Mouse (Mus musculus): ENCODE results near the gene Lrr1. TPM values are rescaled to one million over a fixed set of nuclear protein-coding genes. Genes with fewer than 3 reads are reported as not detected.

Lrr1 gene
- polyA plus RNA-seq, 1 experiment, result 2.3 TPM

DNA sequence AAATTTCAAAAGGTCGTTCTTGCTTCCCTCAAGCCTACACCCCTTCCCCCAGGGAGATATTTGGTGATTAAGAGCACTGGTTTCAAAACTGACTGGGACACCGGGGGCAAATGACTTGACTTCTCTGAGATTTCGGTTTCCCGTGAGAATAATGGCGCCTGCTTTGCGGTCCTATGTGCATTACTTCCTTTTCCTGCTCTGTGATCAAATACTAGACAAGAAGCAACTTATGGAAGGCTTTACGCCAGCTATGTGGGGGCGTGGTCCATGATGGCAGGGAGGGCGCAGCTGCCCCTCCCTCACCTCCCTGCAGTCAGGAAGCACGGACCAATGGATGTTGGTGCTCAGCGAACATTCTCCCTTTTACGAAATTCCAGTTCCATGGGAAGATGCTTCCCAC, 38.1 kb upstream of the Lrr1 start:
- no peaks in the 10 kb centered on the region for H3K36me3 ChIP-seq (ENCODE audit: control insufficient read depth, insufficient read depth, low read length)
- H3K27ac ChIP-seq (ENCODE audit: control insufficient read depth, insufficient read depth, low read depth, low read length), result no peak overlapping the region
- H3K4me3 ChIP-seq (ENCODE audit: control insufficient read depth, low read depth, low read length), result peak overlapping the region; percentile 82
- TF ChIP-seq CTCF (IDR thresholded peaks at IDR 0.05; ENCODE audit: control insufficient read depth, insufficient read depth, insufficient replicate concordance, low read depth, low read length) (no peak), POLR2A (IDR thresholded peaks at IDR 0.05; ENCODE audit: control insufficient read depth, low read depth, low read length) (no peak)
- H3K4me1 ChIP-seq (ENCODE audit: control insufficient read depth, insufficient read depth, low read length), result peaks cover 5% of the 10 kb centered on the region; the same call in 1 of the 2 replicates
- no peaks in the 10 kb centered on the region for H3K27me3 ChIP-seq (ENCODE audit: control insufficient read depth, insufficient read depth, low read length)

DNA sequence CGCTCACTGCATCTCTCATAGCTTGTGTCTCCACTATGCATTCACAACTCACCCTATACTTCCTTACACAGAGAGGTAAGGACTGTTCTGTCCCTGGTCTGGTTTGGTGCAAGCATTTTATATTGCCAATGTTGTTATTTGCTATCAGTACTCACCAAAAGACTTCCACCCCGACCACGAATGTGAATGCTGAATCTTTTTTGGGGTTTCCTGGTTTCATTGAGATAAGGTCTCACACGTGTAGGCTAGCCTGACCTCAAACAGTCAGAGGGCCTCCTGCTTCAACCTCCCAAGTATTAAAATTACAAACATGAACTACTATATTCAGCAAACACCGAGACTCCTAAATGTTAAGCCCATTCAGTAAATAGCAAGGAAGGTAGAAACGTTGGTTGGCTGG, 37.3 kb upstream of the Lrr1 start:
- Histone ChIP-seq H3K27me3 (ENCODE audit: control insufficient read depth, insufficient read depth, low read length) (no peaks in the 10 kb centered on the region), H3K36me3 (ENCODE audit: control insufficient read depth, insufficient read depth, low read length) (no peaks in the 10 kb centered on the region), H3K4me3 (ENCODE audit: control insufficient read depth, low read depth, low read length) (no peak overlapping the region), H3K27ac (ENCODE audit: control insufficient read depth, insufficient read depth, low read depth, low read length) (no peak overlapping the region), H3K4me1 (ENCODE audit: control insufficient read depth, insufficient read depth, low read length) (peaks cover 5% of the 10 kb centered on the region; the same call in 1 of the 2 replicates)
- no peak for TF ChIP-seq CTCF (IDR thresholded peaks at IDR 0.05; ENCODE audit: control insufficient read depth, insufficient read depth, insufficient replicate concordance, low read depth, low read length)
- TF ChIP-seq POLR2A (IDR thresholded peaks at IDR 0.05; ENCODE audit: control insufficient read depth, low read depth, low read length), result no peak

DNA sequence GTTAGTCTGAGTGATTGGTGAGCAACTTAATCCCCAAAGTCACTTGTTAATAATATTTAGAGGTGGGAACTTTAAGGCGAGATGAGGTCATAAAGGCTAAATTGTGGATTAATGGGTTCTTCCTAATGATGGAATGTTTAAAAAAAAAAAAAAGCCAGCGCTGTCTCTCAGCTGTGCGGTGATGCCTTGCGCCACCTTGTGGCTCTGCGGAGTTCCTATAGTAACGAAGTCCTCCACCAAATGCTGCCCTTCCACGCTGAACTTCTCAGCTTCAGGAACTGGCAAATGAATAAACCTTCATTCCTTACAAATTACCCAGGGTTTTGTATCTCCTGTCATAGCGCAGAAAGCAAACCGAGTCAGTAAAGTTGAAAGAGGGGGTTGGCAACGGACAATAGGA, 36.6 kb upstream of the Lrr1 start:
- TF ChIP-seq CTCF (IDR thresholded peaks at IDR 0.05; ENCODE audit: control insufficient read depth, insufficient read depth, insufficient replicate concordance, low read depth, low read length) (peak; percentile 55; the same call in 1 of the 2 replicates), POLR2A (IDR thresholded peaks at IDR 0.05; ENCODE audit: control insufficient read depth, low read depth, low read length) (no peak)
- no peaks in the 10 kb centered on the region for H3K27me3 ChIP-seq (ENCODE audit: control insufficient read depth, insufficient read depth, low read length)
- no peak overlapping the region; the same call in none of the 2 replicates for H3K4me3 ChIP-seq (ENCODE audit: control insufficient read depth, low read depth, low read length)
- peaks cover 5% of the 10 kb centered on the region; the same call in 1 of the 2 replicates for H3K4me1 ChIP-seq (ENCODE audit: control insufficient read depth, insufficient read depth, low read length)
- H3K36me3 ChIP-seq (ENCODE audit: control insufficient read depth, insufficient read depth, low read length), result no peaks in the 10 kb centered on the region
- no peak overlapping the region for H3K27ac ChIP-seq (ENCODE audit: control insufficient read depth, insufficient read depth, low read depth, low read length)

DNA sequence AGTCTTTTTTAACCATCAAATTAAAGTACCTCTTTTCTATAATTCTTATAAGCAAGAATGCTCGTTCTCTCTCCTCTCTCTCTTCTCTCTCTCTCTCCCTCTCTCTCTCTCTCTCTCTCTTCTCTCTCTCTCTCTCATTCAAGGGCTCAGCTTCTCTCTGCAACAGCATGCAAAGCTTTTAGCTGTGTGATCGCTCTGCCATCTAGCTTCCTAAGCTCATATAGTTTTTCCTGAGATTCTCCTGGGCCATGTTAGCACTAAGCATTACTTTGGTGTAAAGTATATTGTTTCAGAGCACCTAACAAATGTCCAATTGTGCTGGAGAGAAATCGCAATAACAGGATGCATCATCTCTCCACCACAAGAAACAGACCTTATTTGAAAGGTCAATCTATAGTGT, 29.4 kb upstream of the Lrr1 start:
- Histone ChIP-seq H3K4me3 (ENCODE audit: control insufficient read depth, low read depth, low read length) (no peak overlapping the region), H3K4me1 (ENCODE audit: control insufficient read depth, insufficient read depth, low read length) (peaks cover 8% of the 10 kb centered on the region), H3K27ac (ENCODE audit: control insufficient read depth, insufficient read depth, low read depth, low read length) (no peak overlapping the region), H3K27me3 (ENCODE audit: control insufficient read depth, insufficient read depth, low read length) (no peaks in the 10 kb centered on the region), H3K36me3 (ENCODE audit: control insufficient read depth, insufficient read depth, low read length) (no peaks in the 10 kb centered on the region)
- no peak for TF ChIP-seq POLR2A (IDR thresholded peaks at IDR 0.05; ENCODE audit: control insufficient read depth, low read depth, low read length)
- no peak for TF ChIP-seq CTCF (IDR thresholded peaks at IDR 0.05; ENCODE audit: control insufficient read depth, insufficient read depth, insufficient replicate concordance, low read depth, low read length)

DNA sequence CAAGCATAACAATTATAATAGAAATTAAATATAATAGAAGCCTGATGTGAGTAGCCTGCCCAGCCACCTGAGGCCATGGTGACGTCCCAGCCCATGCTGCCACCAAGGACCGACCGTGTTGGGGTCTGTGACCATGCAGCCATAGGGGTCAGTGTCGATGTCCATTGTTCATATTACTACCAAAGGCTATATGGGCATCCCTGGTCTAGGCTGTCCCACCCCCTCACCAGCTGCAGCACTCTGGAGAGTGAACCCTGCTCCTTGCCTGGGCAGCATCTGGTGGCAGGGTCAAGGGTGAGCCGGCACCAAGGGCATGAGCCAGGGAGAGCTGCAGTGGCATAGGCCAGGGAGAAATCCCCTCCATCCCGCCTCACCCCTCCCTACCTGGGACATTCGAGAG, 28.8 kb upstream of the Lrr1 start:
- H3K4me3 ChIP-seq (ENCODE audit: control insufficient read depth, low read depth, low read length), result no peak overlapping the region
- H3K36me3 ChIP-seq (ENCODE audit: control insufficient read depth, insufficient read depth, low read length), result no peaks in the 10 kb centered on the region
- H3K27ac ChIP-seq (ENCODE audit: control insufficient read depth, insufficient read depth, low read depth, low read length), result no peak overlapping the region
- peaks cover 10% of the 10 kb centered on the region for H3K4me1 ChIP-seq (ENCODE audit: control insufficient read depth, insufficient read depth, low read length)
- TF ChIP-seq POLR2A (IDR thresholded peaks at IDR 0.05; ENCODE audit: control insufficient read depth, low read depth, low read length) (no peak), CTCF (IDR thresholded peaks at IDR 0.05; ENCODE audit: control insufficient read depth, insufficient read depth, insufficient replicate concordance, low read depth, low read length) (no peak)
- no peaks in the 10 kb centered on the region for H3K27me3 ChIP-seq (ENCODE audit: control insufficient read depth, insufficient read depth, low read length)

DNA sequence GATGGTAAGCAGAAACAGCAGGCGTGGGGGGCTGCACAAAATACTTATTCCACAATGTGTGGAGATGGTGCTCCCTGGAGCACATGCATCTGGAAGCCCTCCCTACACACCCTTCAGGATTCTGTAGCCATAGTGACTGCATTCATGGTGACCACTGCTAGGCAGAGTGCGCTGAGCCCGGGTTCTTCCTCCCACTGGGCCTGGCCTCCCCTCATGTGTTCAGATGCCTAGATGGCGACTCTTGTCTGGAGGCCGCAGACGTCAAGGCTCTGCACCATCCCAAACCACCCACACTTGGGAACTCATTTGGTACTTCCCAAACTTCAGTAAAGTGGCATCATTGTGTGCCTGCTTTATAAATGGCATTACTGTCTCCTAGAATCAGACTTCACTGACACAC, 25.2 kb upstream of the Lrr1 start:
- no peaks in the 10 kb centered on the region for H3K36me3 ChIP-seq (ENCODE audit: control insufficient read depth, insufficient read depth, low read length)
- no peak overlapping the region for H3K27ac ChIP-seq (ENCODE audit: control insufficient read depth, insufficient read depth, low read depth, low read length)
- no peaks in the 10 kb centered on the region for H3K27me3 ChIP-seq (ENCODE audit: control insufficient read depth, insufficient read depth, low read length)
- H3K4me1 ChIP-seq (ENCODE audit: control insufficient read depth, insufficient read depth, low read length), result peaks cover 10% of the 10 kb centered on the region
- TF ChIP-seq POLR2A (IDR thresholded peaks at IDR 0.05; ENCODE audit: control insufficient read depth, low read depth, low read length) (peak; percentile 19; the same call in 1 of the 2 replicates), CTCF (IDR thresholded peaks at IDR 0.05; ENCODE audit: control insufficient read depth, insufficient read depth, insufficient replicate concordance, low read depth, low read length) (no peak)
- H3K4me3 ChIP-seq (ENCODE audit: control insufficient read depth, low read depth, low read length), result no peak overlapping the region

DNA sequence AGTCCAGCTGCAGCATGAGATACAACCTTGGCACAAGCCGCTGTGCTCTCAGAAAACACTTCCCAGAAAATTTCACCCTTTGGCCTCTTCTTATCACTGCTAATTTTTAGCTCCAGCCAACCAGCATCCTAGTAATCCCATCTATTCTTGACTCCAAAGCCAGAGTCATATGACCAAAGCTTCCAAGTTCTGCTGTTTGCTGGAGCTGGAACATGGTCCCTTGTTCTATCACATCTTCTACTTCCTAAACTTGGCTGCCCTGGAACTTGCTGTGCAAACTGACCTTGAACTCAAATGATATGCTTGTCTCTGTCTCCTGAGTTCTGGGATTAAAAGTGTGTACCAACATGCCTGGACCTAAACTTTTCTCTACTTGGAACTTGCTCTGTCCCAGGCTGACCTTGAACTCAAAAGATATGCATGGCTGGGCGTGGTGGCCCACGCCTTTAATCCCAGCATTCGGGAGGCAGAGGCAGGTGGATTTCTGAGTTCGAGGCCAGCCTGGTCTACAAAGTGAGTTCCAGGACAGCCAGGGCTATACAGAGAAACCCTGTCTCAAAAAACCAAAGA, 21.4 kb upstream of the Lrr1 start:
- Histone ChIP-seq H3K36me3 (ENCODE audit: control insufficient read depth, insufficient read depth, low read length) (no peaks in the 10 kb centered on the region), H3K27ac (ENCODE audit: control insufficient read depth, insufficient read depth, low read depth, low read length) (0 out of 2 replicates have a peak overlapping the region, but pooled peaks have one; percentile 12)
- TF ChIP-seq POLR2A (IDR thresholded peaks at IDR 0.05; ENCODE audit: control insufficient read depth, low read depth, low read length) (no peak), CTCF (IDR thresholded peaks at IDR 0.05; ENCODE audit: control insufficient read depth, insufficient read depth, insufficient replicate concordance, low read depth, low read length) (no peak)

More for the DNA sequence above, 21.4 kb upstream of the Lrr1 start:
- Histone ChIP-seq H3K4me3 (ENCODE audit: control insufficient read depth, low read depth, low read length) (no peak overlapping the region), H3K4me1 (ENCODE audit: control insufficient read depth, insufficient read depth, low read length) (peaks cover 8% of the 10 kb centered on the region), H3K27me3 (ENCODE audit: control insufficient read depth, insufficient read depth, low read length) (no peaks in the 10 kb centered on the region)
